Mouse (Mus musculus) right cerebral cortex, postnatal 4 days (tissue): ENCODE data around the gene Rbms3.

Experiments used
- DNase-seq: peaks from one replicate; pipeline ENCODE4 v3.0.0-alpha.2; 2022

Rbms3 gene

GRCm38 (mm10) chr9:117089409-117090147 is 540.1 kb downstream of the Rbms3 start:
- DNase-seq, result peak; percentile 31

- DNase-seq, result no peak
Observed at GRCm38 (mm10) chr9:117088309-117088708, 541.4 kb downstream of the Rbms3 start.

GRCm38 (mm10) chr9:117085706-117086105 is 544.0 kb downstream of the Rbms3 start:
- DNase-seq, result no peak

GRCm38 (mm10) chr9:117084471-117084870 is 545.2 kb downstream of the Rbms3 start:
- no peak for DNase-seq

GRCm38 (mm10) chr9:117079471-117079870 is 550.2 kb downstream of the Rbms3 start:
- DNase-seq, result no peak

GRCm38 (mm10) chr9:117077548-117077947 is 552.2 kb downstream of the Rbms3 start:
- no peak for DNase-seq

GRCm38 (mm10) chr9:117076785-117077184 is 552.9 kb downstream of the Rbms3 start:
- no peak for DNase-seq

GRCm38 (mm10) chr9:117072433-117073099 is 557.1 kb downstream of the Rbms3 start:
- DNase-seq, result no peak

- DNase-seq, result no peak
Observed at GRCm38 (mm10) chr9:117070616-117071015, 559.1 kb downstream of the Rbms3 start.

GRCm38 (mm10) chr9:117069232-117069631 is 560.5 kb downstream of the Rbms3 start:
- DNase-seq, result no peak

GRCm38 (mm10) chr9:117067703-117068419 is 561.9 kb downstream of the Rbms3 start:
- DNase-seq, result no peak

GRCm38 (mm10) chr9:117066502-117066901 is 563.2 kb downstream of the Rbms3 start:
- DNase-seq, result no peak

- DNase-seq, result no peak
Observed at GRCm38 (mm10) chr9:117065601-117066000, 564.1 kb downstream of the Rbms3 start.

GRCm38 (mm10) chr9:117059586-117059985 is 570.1 kb downstream of the Rbms3 start:
- DNase-seq, result no peak

GRCm38 (mm10) chr9:117059135-117059534 is 570.6 kb downstream of the Rbms3 start:
- no peak for DNase-seq

- DNase-seq, result no peak
Observed at GRCm38 (mm10) chr9:117051935-117052334, 577.8 kb downstream of the Rbms3 start.

GRCm38 (mm10) chr9:117048641-117049040 is 581.1 kb downstream of the Rbms3 start:
- no peak for DNase-seq

GRCm38 (mm10) chr9:117041993-117042366 is 587.7 kb downstream of the Rbms3 start:
- DNase-seq, result no peak

- DNase-seq, result no peak
Observed at GRCm38 (mm10) chr9:117041291-117041992, 588.3 kb downstream of the Rbms3 start.

GRCm38 (mm10) chr9:117039941-117040453 is 589.7 kb downstream of the Rbms3 start:
- DNase-seq, result peak; percentile 8

GRCm38 (mm10) chr9:117032690-117033089 is 597.0 kb downstream of the Rbms3 start:
- DNase-seq, result no peak

GRCm38 (mm10) chr9:117031237-117031636 is 598.5 kb downstream of the Rbms3 start:
- DNase-seq, result no peak

- peak; percentile 47 for DNase-seq
Observed at GRCm38 (mm10) chr9:117030837-117031236, 598.9 kb downstream of the Rbms3 start.
